Mouse (Mus musculus) ES-E14 (cell line): ENCODE measurements around the gene Olfr914.

Experiments used
- HCFC1 ChIP-seq: IDR thresholded peaks from 2 replicates; pipeline ENCODE4 v1.6.1; 2012; ENCODE audit warnings: low read length, inconsistent platforms, borderline replicate concordance; ENCODE audit not compliant: insufficient read depth
- ZC3H11A ChIP-seq: IDR thresholded peaks from 2 replicates; pipeline ENCODE4 v1.6.1; 2012; ENCODE audit warnings: low read depth, mild to moderate bottlenecking, inconsistent platforms, low read length, borderline replicate concordance
- ZNF384 ChIP-seq: IDR thresholded peaks from 2 replicates; pipeline ENCODE4 v1.6.1; 2012; ENCODE audit warnings: low read depth, low read length, inconsistent platforms

GRCm38 (mm10) chr9:38592459-38592858 lies 12.4 kb upstream of the Olfr914 start, which contains the start of gene Olfr913:
- TF ChIP-seq ZNF384 = no peak
- no peak for TF ChIP-seq HCFC1
- no peak for TF ChIP-seq ZC3H11A
